Mouse (Mus musculus) forebrain, embryonic 11.5 days (tissue): ENCODE results near the gene Olfr134. TPM values are rescaled to one million over a fixed set of nuclear protein-coding genes. Genes with fewer than 3 reads are reported as not detected.
"Not testable (repeated sequence)": the region's sequence is repeated elsewhere in the genome, so short reads cannot be mapped to it uniquely, and the experiment has no call there.

Experiments
- ATAC-seq: fragments of 200-750 bp; cut with Nextera tagmentation; replicated peaks from 2 replicates; pipeline ENCODE4 v1.8.0; 2017; ENCODE audit warnings: moderate TSS enrichment; ENCODE audit not compliant: low FRiP score
- DNase-seq: peaks from one replicate; pipeline ENCODE4 v3.0.0-alpha.2; 2017; ENCODE audit warnings: low spot score
- H3K27ac ChIP-seq: fragments of 300-500 bp; sonication (generic); 2 replicates; pipeline ENCODE4 v1.5.1; 2014; ENCODE audit warnings: low read depth, low read length
- H3K27me3 ChIP-seq: fragments of 300-500 bp; sonication (generic); 2 replicates; pipeline ENCODE4 v1.6.1; 2014; ENCODE audit warnings: mild to moderate bottlenecking, low read length, mixed read lengths; ENCODE audit not compliant: control insufficient read depth, insufficient read depth
- H3K36me3 ChIP-seq: fragments of 300-500 bp; sonication (generic); 2 replicates; pipeline ENCODE4 v1.6.1; 2014; ENCODE audit warnings: mild to moderate bottlenecking, low read length, moderate library complexity, mixed read lengths; ENCODE audit not compliant: control insufficient read depth, insufficient read depth
- H3K4me1 ChIP-seq: fragments of 300-500 bp; sonication (generic); replicated peaks from 2 replicates; pipeline ENCODE4 v1.6.1; 2014; ENCODE audit warnings: low read length, mixed read lengths; ENCODE audit not compliant: control insufficient read depth, insufficient read depth
- H3K4me2 ChIP-seq: fragments of 300-500 bp; sonication (generic); 2 replicates; pipeline ENCODE4 v1.6.1; 2014; ENCODE audit warnings: low read depth, mild to moderate bottlenecking, low read length, moderate library complexity, mixed read lengths; ENCODE audit not compliant: severe bottlenecking
- H3K4me3 ChIP-seq: fragments of 300-500 bp; sonication (generic); 2 replicates; pipeline ENCODE4 v1.5.1; 2014; ENCODE audit warnings: low read depth, low read length
- H3K9ac ChIP-seq: fragments of 300-500 bp; sonication (generic); 2 replicates; pipeline ENCODE4 v1.6.1; 2014; ENCODE audit warnings: low read length
- H3K9me3 ChIP-seq: fragments of 300-500 bp; sonication (generic); 2 replicates; pipeline ENCODE4 v1.6.1; 2016; ENCODE audit warnings: low read length, mixed read lengths; ENCODE audit not compliant: control insufficient read depth
- WGBS: fragments of 180-500 bp; shearing (Covaris S2); extraction: QIAGEN DNeasy Blood & Tissue Kit; methylation state at CpG from one replicate; pipeline ENCODE4 v1.1.7; 2014; 5-methylcytosine and 5-hydroxymethylcytosine counted together
- polyA plus RNA-seq: library from polyadenylated mRNA; unstranded; fragments of >200 nt; fragmentation: Nextera tagmentation; extraction: Ambion mirVana; gene quantifications from 2 replicates; pipeline ENCODE4 v1.2.1, GENCODE M21; 2014

Gene Olfr134
- polyA plus RNA-seq = not detected in 2 replicates

- WGBS = 80% methylated on average over 3 of the region's 3 CpGs
- H3K27ac ChIP-seq = no peak within 1 kb of the TSS
Measured at GRCm38 (mm10) chr17:38171088-38171487, at the start of gene Olfr134. Gene Olfr134, plus strand, starts transcription at chr17:38171388.

GRCm38 (mm10) chr17:38124199-38124598 lies 47.0 kb upstream of the Olfr134 start:
- ATAC-seq, H3K27me3 ChIP-seq, H3K36me3 ChIP-seq, H3K9me3 ChIP-seq, DNase-seq, H3K9ac ChIP-seq, H3K4me1 ChIP-seq, H3K4me3 ChIP-seq, H3K4me2 ChIP-seq, H3K27ac ChIP-seq: not testable (repeated sequence)
- WGBS = 85% methylated on average over 1 of the region's 1 CpGs

More at GRCm38 (mm10) chr17:38171088-38171487, at the start of gene Olfr134:
- DNase-seq = no peak
- Histone ChIP-seq H3K4me3 (no peak within 1 kb of the TSS), H3K4me2 (no peak within 1 kb of the TSS), H3K4me1 (no peaks in the 10 kb centered on the region), H3K9ac (no peak within 1 kb of the TSS), H3K27me3 (no peaks in the 10 kb centered on the region), H3K36me3 (no peaks in the 10 kb centered on the region), H3K9me3 (no peaks in the 10 kb centered on the region)
- no peak for ATAC-seq

GRCm38 (mm10) chr17:38125371-38125770 lies 45.8 kb upstream of the Olfr134 start:
- not testable (repeated sequence) for H3K27ac ChIP-seq, H3K4me1 ChIP-seq, H3K36me3 ChIP-seq, H3K27me3 ChIP-seq, H3K4me3 ChIP-seq, H3K9me3 ChIP-seq, DNase-seq, H3K4me2 ChIP-seq, H3K9ac ChIP-seq, ATAC-seq
- WGBS = 57% methylated on average over 3 of the region's 3 CpGs

- H3K9ac ChIP-seq = no peak within 1 kb of the TSS
- 63% methylated on average over 1 of the region's 1 CpGs for WGBS
- H3K4me2 ChIP-seq = no peak within 1 kb of the TSS
- no peaks in the 10 kb centered on the region for H3K4me1 ChIP-seq
- no peak within 1 kb of the TSS for H3K4me3 ChIP-seq
- no peaks in the 10 kb centered on the region for H3K27me3 ChIP-seq
- H3K9me3 ChIP-seq = no peaks in the 10 kb centered on the region
- DNase-seq (no peak), ATAC-seq (no peak)
- no peaks in the 10 kb centered on the region for H3K36me3 ChIP-seq
- no peak within 1 kb of the TSS for H3K27ac ChIP-seq
Measured at GRCm38 (mm10) chr17:38134426-38134825, 36.8 kb upstream of the Olfr134 start, which contains the start of gene Olfr132. Gene Olfr132, minus strand, starts transcription at chr17:38134526.

GRCm38 (mm10) chr17:38144981-38145380 lies 26.2 kb upstream of the Olfr134 start, which contains the start of gene Olfr133:
Gene Olfr133, plus strand, starts transcription at chr17:38145281.
- no peak within 1 kb of the TSS for H3K9ac ChIP-seq
- no peak within 1 kb of the TSS for H3K4me3 ChIP-seq
- H3K27ac ChIP-seq = no peak within 1 kb of the TSS
- ATAC-seq (no peak), DNase-seq (no peak)
- H3K9me3 ChIP-seq = no peaks in the 10 kb centered on the region
- H3K27me3 ChIP-seq = no peaks in the 10 kb centered on the region
- H3K36me3 ChIP-seq = no peaks in the 10 kb centered on the region
- 71% methylated on average over 2 of the region's 2 CpGs for WGBS
- H3K4me1 ChIP-seq = no peaks in the 10 kb centered on the region
- H3K4me2 ChIP-seq = no peak within 1 kb of the TSS

GRCm38 (mm10) chr17:38204035-38204434 lies 32.8 kb downstream of the Olfr134 start, which contains the start of gene Olfr135:
Gene Olfr135, plus strand, starts transcription at chr17:38204335.
- no peak within 1 kb of the TSS for H3K4me3 ChIP-seq
- ATAC-seq (no peak), DNase-seq (no peak)
- no peaks in the 10 kb centered on the region for H3K36me3 ChIP-seq
- peaks cover under 1% of the 10 kb centered on the region for H3K9me3 ChIP-seq
- no peaks in the 10 kb centered on the region for H3K27me3 ChIP-seq
- H3K4me1 ChIP-seq = no peaks in the 10 kb centered on the region
- no peak within 1 kb of the TSS for H3K27ac ChIP-seq
- no peak within 1 kb of the TSS for H3K4me2 ChIP-seq
- WGBS = 89% methylated on average over 1 of the region's 1 CpGs
- H3K9ac ChIP-seq = no peak within 1 kb of the TSS

Other genes starting within 250 kb of the Olfr134 start
- gene Olfr761, start 218.3 kb upstream of the Olfr134 start, polyA plus RNA-seq = not detected in 2 replicates
- gene Olfr129, start 111.3 kb upstream of the Olfr134 start, polyA plus RNA-seq = not detected in 2 replicates
- gene Olfr130, start 107.5 kb upstream of the Olfr134 start, polyA plus RNA-seq = not detected in 2 replicates
- not detected in 2 replicates for gene Olfr131, start 82.7 kb upstream of the Olfr134 start, polyA plus RNA-seq
- gene Olfr132, start 36.9 kb upstream of the Olfr134 start, polyA plus RNA-seq = not detected in 2 replicates
- not detected in 2 replicates for gene Olfr133, start 26.1 kb upstream of the Olfr134 start, polyA plus RNA-seq
- not detected in 2 replicates for gene Olfr135, start 32.9 kb downstream of the Olfr134 start, polyA plus RNA-seq
- gene Olfr138, start 89.6 kb downstream of the Olfr134 start, polyA plus RNA-seq = not detected in 2 replicates
- gene Olfr137, start 136.2 kb downstream of the Olfr134 start, polyA plus RNA-seq = not detected in 2 replicates
- not detected in 2 replicates for gene Olfr136, start 158.4 kb downstream of the Olfr134 start, polyA plus RNA-seq
- gene Esp36, start 248.8 kb downstream of the Olfr134 start, polyA plus RNA-seq = not detected in 2 replicates